Mouse (Mus musculus): ENCODE results near the gene Trim34a. TPM values are rescaled to one million over a fixed set of nuclear protein-coding genes. Genes with fewer than 3 reads are reported as not detected.
"Not testable (repeated sequence)": the region's sequence is repeated elsewhere in the genome, so short reads cannot be mapped to it uniquely, and the experiment has no call there.

Gene Trim34a
- 0.09 and 0.11 TPM in 2 replicates for polyA plus RNA-seq (2012)

- no peak for TF ChIP-seq GATA1 (IDR thresholded peaks at IDR 0.05; ENCODE audit: low read length)
These were observed at the start of gene Trim34a for GRCm38 (mm10) chr7:104244287-104245181. Gene Trim34a (plus strand): TSS chr7:104244457.

DNA sequence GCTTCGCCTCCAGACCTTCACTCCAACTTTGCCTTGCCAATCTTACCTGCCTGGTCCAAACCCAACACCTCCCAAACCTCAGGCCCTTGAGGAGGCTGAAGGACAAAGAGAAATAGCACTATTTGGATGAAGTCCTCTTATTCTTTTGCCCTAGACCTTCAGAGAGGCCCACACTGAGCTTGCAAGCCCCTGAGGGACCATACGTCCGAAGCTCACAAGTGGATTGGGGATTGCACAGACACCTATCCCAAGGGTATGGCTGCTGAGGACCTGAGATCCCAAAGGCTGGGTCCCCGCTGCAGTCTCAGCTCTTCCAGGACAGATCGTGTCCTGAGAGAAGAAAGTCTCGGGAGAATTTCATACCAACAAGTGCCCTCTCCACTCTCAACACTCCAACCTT, 48.4 kb upstream of the Trim34a start, which contains the start of gene Olfr649:
Olfr649 (minus strand) TSS at position 101 of the 400 bp plus-strand sequence.
- TF ChIP-seq GATA1 (IDR thresholded peaks at IDR 0.05; ENCODE audit: low read length) = no peak

DNA sequence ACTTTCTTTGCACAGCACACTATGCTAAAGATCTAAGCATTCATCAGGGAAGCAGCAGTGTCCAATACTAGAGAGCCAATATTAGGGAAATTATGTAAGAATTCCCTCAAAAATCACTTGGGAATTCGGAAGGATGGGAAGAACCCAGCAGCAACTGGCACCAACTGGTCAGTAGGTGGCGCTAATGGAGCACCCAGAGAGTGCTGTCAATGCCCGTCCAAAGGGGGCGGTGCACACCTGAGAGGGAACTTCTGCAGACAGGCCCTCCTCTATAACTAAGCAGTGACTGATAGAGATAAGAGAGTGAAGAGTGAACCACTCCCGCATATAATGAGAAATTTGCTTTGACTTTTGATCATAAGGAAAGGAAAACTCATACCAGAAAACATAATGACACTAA, 44.4 kb upstream of the Trim34a start:
- TF ChIP-seq GATA1 (IDR thresholded peaks at IDR 0.05; ENCODE audit: low read length) = no peak

GRCm38 (mm10) chr7:104206197-104206596, 38.1 kb upstream of the Trim34a start:
- TF ChIP-seq GATA1 (IDR thresholded peaks at IDR 0.05; ENCODE audit: low read length) = no peak

DNA sequence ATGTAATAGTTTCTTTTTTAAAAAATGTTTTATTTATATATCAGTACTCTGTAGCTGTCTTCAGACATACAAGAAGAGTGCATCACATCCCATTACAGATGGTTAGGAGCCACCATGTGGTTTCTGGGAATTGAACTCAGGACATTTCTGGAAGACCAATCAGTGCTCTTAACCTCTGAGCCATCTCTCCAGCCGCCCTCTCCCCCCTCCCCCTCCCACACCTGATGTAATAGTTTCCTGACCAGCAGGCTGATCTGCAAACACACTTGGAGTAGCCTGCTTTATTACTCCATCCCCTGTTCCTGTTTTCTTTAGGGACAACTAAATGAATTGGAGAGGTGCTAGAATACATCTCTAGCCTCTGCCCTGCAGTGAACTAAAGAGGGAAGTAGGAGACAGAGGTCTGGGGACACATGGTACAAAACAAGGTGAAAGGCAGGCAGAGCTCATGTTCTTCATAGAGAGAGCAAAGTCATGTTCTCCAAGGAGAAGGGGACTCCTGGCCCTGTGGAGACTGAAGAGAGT, 28.2 kb upstream of the Trim34a start:
- no peak for TF ChIP-seq GATA1 (IDR thresholded peaks at IDR 0.05; ENCODE audit: low read length)

DNA sequence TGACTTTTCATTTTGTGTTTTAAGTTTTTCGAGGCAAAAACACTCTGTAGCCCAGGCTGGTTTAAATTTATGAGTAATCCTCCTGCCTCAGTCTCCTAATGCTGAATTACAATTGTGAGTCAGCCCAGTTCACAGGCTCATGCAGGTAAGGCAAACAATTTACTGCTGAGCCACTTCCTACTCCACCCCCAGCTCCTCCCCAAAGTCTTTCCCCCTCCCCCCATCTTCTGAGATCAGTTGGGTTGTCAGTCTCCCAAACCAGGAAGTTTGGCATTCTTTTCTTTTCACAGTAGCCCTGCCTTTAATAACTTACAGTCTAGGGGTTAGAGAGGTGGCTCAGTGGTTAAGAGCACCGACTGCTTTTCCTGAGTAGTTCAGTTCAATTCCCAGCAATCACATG, 26.4 kb upstream of the Trim34a start:
- TF ChIP-seq GATA1 (IDR thresholded peaks at IDR 0.05; ENCODE audit: low read length) = no peak

DNA sequence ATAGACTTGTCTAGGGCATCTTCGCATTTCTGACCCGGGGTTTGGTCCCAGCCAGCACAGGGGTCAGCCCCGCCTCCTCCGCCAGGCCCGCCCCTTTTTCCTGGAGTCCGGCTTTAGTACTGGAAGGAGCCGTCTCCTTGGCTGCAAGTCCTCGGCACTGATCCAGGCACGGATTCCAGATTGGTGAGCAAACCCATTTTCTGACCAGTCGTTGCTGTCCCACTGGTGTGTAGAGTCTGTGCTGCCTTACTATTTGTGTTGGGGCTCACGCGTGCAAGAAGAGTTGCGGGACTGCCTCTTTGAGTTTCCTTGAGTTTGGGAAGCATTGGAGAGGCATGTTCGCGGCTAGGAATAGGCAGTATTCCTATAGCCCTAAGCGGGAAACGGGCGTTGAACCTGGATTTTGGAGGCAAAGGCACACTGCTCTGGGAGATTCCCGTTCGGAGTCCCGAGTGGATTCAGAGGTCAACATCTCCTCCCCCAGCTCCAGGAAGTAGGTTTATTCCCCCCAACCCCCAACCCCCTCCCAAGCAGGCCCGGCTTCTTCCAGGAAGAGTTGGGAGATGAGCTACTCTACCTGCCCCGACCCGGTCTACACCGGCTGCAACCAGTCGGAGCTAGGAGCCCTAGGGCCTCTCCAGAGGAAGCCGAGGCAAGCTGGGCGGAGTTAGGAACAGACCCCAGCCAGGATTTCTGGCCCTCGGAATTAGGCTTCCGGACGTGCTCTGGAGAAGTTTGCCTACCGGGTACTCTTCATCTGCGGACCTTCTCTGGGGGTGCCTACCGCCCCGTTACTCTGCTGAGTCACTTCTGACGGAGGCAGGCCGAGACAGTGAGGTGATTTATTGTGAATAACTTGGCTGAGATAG, 25.3 kb upstream of the Trim34a start, which contains the start of gene Trim6:
Trim6 (plus strand) TSS at position 93 of the 869 bp plus-strand sequence.
- TF ChIP-seq GATA1 (IDR thresholded peaks at IDR 0.05; ENCODE audit: low read length) = no peak

- TF ChIP-seq GATA1 (IDR thresholded peaks at IDR 0.05; ENCODE audit: low read length) = no peak
These were observed 13.1 kb upstream of the Trim34a start for GRCm38 (mm10) chr7:104231203-104231602.

DNA sequence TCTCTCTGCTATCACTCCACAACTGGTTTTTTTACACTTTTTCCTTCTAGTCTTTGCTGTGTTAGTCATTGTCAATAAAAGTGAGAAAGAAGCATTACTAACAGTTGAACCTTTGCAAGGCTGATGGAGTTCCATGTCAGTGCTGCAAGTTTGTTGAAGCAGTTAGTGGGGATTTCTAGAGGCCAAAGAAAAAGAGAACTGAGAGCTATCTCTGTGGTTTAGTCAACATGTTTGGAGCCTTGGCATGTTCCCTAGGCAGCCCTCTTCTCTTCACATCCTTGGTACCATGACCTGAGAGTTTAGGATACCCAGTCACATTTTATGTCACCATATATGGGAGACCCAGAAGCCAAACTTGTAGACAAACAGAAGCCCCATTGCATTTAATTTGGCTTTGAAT, 3.4 kb upstream of the Trim34a start:
- TF ChIP-seq GATA1 (IDR thresholded peaks at IDR 0.05; ENCODE audit: low read length) = no peak

DNA sequence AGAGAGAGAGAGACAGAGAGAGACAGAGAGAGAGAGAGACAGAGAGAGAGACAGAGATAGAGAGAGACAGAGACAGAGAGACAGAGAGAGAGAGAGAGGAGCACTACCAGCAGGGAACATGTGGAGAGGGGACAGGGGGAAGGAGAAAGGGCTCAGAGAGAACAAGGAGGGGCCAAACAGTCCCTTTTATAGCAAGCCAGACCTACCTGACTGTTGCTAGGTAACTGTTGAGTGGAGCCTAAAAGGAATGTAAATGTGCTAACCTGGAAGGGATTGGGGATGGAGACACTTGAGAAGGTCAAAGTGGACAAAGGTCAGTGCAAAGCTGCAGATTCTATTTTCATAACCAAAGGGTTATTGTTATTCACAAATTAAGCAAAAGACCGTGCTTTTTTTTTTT, 641 bp upstream of the Trim34a start:
- no peak for TF ChIP-seq GATA1 (IDR thresholded peaks at IDR 0.05; ENCODE audit: low read length)

GRCm38 (mm10) chr7:104287576-104288443, 43.6 kb downstream of the Trim34a start, which contains the start of gene Trim5:
Gene Trim5 (minus strand): TSS chr7:104288094.
- not testable (repeated sequence) for TF ChIP-seq GATA1 (IDR thresholded peaks at IDR 0.05; ENCODE audit: low read length)

DNA sequence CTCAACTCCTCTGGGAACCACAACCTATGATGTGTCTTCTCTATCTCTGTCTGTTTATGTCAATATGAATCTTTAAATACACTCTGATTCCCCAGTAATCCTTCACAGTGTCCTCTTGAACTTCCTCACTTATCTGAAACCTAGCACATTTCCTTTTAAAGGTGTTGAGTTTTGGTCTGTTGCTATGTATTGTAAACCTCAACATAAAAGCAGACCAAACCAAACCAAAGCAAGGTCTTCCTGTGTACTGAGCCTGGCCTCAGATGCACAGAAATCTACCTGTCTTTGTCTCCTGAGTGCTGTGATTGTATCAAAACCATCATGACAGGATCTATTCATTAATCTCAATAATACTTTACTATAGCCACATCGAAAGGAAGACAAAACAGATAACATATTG, 46.4 kb downstream of the Trim34a start:
- TF ChIP-seq GATA1 (IDR thresholded peaks at IDR 0.05; ENCODE audit: low read length) = no peak

GRCm38 (mm10) chr7:104291638-104292400, 47.6 kb downstream of the Trim34a start:
- no peak for TF ChIP-seq GATA1 (IDR thresholded peaks at IDR 0.05; ENCODE audit: low read length)

Other genes with a start within 250 kb of the Trim34a start
- gene Olfr638, start 245.7 kb upstream of the Trim34a start, polyA plus RNA-seq (2012) = not detected in 2 replicates
- gene Olfr639, start 227.2 kb upstream of the Trim34a start, polyA plus RNA-seq (2012) = not detected in 2 replicates
- not detected in 2 replicates for gene Olfr640, start 218.9 kb upstream of the Trim34a start, polyA plus RNA-seq (2012)
- gene Olfr641, start 209.0 kb upstream of the Trim34a start, polyA plus RNA-seq (2012) = not detected in 2 replicates
- gene Olfr642, start 191.8 kb upstream of the Trim34a start, polyA plus RNA-seq (2012) = not detected in 2 replicates
- gene 4930516K23Rik, start 183.0 kb upstream of the Trim34a start, polyA plus RNA-seq (2012) = not detected in 2 replicates
- not detected in 2 replicates for gene Olfr644, start 172.6 kb upstream of the Trim34a start, polyA plus RNA-seq (2012)
- not detected in 2 replicates for gene Olfr645, start 159.0 kb upstream of the Trim34a start, polyA plus RNA-seq (2012)
- not detected in 2 replicates for gene Olfr646, start 139.6 kb upstream of the Trim34a start, polyA plus RNA-seq (2012)
- gene Ubqln5, start 114.6 kb upstream of the Trim34a start, polyA plus RNA-seq (2012) = not detected in 2 replicates
- gene Olfr643, start 107.1 kb upstream of the Trim34a start, polyA plus RNA-seq (2012) = not detected in 2 replicates
- gene Ubqln3, start 101.2 kb upstream of the Trim34a start, polyA plus RNA-seq (2012) = not detected in 2 replicates
- gene Ubqlnl, start 93.9 kb upstream of the Trim34a start, polyA plus RNA-seq (2012) = not detected in 2 replicates
- not detected in 2 replicates for gene Olfm5, start 79.6 kb upstream of the Trim34a start, polyA plus RNA-seq (2012)
- gene Olfr648, start 61.1 kb upstream of the Trim34a start, polyA plus RNA-seq (2012) = not detected in 2 replicates
- not detected in 2 replicates for gene Olfr649, start 48.5 kb upstream of the Trim34a start, polyA plus RNA-seq (2012)
- gene Trim6, start 25.7 kb upstream of the Trim34a start, polyA plus RNA-seq (2012) = not detected in 2 replicates
- not detected in 2 replicates for gene Trim5, start 43.6 kb downstream of the Trim34a start, polyA plus RNA-seq (2012)
- not detected in 2 replicates for gene Trim12a, start 71.0 kb downstream of the Trim34a start, polyA plus RNA-seq (2012)
- gene Trim34b, start 85.0 kb downstream of the Trim34a start, polyA plus RNA-seq (2012) = 0.09 and 0.14 TPM in 2 replicates
- 1.2 and 1.5 TPM in 2 replicates for gene Trim12c, start 108.9 kb downstream of the Trim34a start, polyA plus RNA-seq (2012)
- gene Trim30b, start 125.4 kb downstream of the Trim34a start, polyA plus RNA-seq (2012) = not detected in 2 replicates
- not detected in 2 replicates for gene Trim30c, start 156.4 kb downstream of the Trim34a start, polyA plus RNA-seq (2012)
- not detected in 2 replicates for gene Trim30a, start 220.7 kb downstream of the Trim34a start, polyA plus RNA-seq (2012)